Mouse (Mus musculus) liver, adult 2 months (tissue): Measurements from ENCODE around the gene Dnah2.

Experiments
- CTCF ChIP-seq: fragments of 200-500 bp; IDR thresholded peaks from 2 replicates; pipeline ENCODE4 v1.5.1; 2011; ENCODE audit warnings: low read depth, low read length, control low read depth
- POLR2A ChIP-seq: fragments of 200-500 bp; IDR thresholded peaks from 2 replicates; pipeline ENCODE4 v1.6.1; 2011; ENCODE audit warnings: low read length, control low read depth; ENCODE audit not compliant: insufficient read depth; ENCODE audit errors: extremely low read depth

- TF ChIP-seq CTCF, result no peak
- no peak for TF ChIP-seq POLR2A
These were observed 116.3 kb downstream of the Dnah2 start for GRCm38 (mm10) chr11:69432640-69432982.
